Mouse (Mus musculus): ENCODE data around the gene Erg.

The Erg gene

DNA sequence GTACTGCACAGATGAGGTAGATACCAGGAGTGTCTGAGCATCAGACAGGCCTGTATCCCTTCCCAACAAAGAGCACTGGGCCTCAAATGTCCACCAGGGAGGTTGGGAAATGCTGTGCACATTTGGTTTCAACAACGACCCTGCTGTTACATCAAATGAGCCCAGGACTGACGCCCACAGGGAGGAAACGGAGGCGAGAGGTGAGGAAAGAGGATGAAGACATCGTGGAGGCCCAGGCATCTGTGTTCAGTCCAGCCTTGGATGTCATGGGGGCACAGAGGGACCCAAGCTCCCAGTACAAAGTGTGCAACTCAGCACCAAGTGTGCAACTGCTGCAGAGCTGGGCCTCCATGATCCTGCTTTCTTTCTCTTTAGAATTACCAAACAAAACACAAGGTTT is 236.6 kb downstream of the Erg start:
- no peak for DNase-seq (ENCODE audit: low spot score in 2 of 2)

DNA sequence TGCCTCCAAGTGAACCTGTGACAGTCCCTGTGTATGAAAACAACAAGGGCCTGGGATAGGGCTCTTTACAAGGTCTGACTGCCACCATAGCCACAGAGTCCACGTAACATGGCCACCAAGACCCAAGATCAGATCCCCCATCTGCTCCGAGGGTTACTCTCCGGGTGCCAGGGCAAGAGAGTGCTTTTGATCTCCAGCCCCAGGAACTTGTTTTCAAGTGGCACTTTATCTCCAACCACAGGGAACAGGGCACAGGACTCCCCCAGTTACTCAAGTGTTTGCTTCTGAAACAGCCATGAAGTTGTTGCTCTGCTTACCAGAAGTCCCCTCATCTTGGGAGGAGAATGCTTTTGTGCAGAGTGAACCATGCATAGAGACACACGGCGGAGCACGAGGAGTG is 237.0 kb downstream of the Erg start:
- no peak for DNase-seq (ENCODE audit: low spot score in 2 of 2)

DNA sequence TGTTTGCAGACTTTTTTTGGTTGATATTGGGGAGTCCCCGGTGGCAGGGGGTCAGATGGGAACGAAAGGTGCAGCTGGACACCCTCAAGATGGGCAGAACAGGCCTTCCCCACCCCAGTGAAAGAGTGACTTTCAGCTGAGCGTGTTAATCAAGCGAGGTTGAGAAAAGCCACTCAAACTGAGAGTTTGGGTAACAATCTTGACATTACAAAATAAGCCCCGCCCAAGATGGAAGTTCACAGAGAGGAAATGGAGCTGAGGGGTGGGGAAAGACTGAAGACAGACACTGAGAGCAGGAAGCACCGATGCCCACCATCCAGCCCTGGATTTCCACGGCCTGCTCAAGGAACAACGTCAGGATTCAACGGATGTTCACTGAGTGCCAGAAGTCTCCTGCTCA is 237.8 kb downstream of the Erg start:
- DNase-seq (ENCODE audit: low spot score in 2 of 2): no peak

DNA sequence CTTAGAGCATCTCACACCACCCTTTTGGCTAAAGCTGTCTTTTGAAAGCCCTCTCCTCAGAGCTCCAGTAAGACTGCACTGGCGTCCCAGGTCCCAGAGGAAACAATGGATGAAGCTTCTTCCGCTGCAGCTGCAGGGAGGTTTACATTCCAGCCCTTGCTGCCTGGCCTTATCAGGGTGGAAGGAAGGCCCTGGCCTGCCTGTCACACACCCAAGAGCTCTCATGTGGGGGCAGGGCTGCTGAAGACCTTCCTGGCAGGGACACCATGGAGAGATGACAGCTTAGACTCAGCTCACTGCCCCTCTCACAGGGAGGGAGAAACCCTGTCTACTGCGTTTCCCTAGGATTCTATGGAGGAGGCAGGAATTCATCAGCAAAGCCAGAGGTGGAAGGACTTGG is 239.2 kb downstream of the Erg start:
- no peak for DNase-seq (ENCODE audit: low spot score in 2 of 2)

DNA sequence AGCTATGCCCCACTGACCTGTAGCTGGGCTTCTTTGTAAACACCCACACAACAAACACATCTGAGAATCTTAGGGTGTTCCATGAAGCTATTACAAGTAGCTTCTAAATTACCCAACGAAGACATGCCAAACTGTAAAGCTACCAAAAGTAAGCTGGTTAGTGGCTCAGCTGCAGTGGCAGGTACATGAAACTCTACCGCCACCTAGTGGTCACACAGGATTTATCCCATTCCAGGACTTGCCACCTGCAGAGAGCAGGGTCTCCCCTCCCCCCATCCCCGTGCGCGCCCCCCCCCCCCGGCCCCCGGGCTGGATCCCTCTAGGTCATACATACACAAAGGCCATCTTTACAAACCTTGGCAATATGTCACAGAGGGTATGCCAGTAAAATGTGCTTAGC is 240.5 kb downstream of the Erg start:
- peak; percentile 15 to 66 for DNase-seq (ENCODE audit: low spot score in 2 of 2)

DNA sequence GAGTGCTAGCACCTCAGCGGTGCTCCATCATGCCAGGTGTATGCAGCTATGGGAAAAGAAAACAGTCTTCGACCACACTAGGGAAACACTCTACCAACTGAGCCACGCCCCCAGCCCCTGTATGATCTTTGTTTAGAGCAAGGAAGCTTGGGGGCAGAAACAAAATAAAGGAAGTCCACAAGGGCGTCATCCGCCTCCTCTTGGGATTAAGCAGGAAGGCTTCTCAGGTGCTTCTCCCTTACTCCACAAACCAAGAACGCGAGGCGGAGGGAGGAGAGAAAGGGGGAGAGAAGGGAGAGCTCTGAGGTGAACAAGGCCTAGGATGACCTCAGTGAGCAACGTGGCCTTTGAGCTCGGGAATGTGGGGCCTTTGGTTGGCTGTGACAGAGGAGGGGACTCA is 241.4 kb downstream of the Erg start:
- no peak for DNase-seq (ENCODE audit: low spot score in 2 of 2)

DNA sequence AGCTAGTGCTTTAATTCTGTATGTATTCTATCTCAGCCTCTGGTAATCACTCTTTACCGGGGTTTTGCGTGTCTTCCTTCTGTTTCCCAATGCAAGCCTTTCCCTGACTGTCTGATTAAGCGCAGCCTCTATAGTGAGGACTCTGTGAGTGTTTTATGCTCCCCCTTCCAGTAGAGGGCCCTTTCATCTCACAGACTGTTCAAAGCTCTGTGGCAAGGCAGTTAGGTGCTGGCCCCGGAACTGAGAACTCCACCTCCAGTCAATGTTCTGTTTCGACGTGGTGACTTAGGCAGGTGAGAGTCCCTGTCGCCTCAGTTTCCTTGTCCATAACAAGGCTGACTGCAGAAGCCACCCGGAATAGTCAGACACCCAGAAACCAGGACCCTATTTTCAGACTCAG is 244.4 kb downstream of the Erg start:
- no peak for DNase-seq (ENCODE audit: low spot score in 2 of 2)

DNA sequence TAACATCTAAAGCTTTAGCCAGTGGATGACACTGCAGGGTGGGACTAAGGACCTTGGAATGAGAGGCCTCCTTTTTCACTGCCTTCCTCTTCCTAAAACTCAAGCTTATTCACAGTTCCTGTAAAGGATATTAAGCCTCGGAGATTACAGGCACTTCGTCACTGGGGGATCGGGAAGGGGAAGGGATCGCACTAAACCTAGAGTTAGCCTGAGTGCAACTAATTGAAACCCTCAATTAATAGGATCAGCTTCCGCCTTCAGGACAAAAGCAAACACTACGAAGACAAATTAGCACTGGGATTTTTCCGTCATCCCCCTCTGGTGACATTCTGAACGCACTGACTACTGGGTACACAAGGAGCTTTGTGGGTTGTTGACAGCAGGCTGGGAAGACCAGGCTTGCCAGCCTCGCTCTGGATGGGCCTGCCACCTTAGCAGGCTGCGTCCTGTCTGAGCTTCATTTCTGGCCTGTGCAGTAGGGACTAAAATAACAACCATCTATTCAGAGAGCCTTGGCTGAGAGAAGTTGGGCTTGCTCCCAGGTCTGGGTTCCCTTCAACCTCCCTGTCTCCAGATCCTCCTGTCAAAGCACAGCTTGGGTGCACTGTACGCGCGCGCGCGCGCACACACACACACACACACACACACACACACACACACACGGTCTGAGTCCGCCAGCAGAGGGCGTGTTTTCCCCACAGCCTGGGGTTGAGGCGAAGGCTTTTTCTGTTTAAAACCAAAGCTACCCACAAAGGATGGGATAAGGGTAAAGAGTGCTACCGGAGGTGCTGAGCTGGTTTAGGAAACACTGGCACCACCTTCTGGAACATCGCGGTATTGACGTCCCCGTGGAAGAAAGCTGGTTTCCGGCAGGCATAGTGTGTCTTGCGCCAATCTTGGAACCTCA is 245.3 kb downstream of the Erg start:
- DNase-seq (ENCODE audit: low spot score in 2 of 2): peak; percentile 42 to 88

DNA sequence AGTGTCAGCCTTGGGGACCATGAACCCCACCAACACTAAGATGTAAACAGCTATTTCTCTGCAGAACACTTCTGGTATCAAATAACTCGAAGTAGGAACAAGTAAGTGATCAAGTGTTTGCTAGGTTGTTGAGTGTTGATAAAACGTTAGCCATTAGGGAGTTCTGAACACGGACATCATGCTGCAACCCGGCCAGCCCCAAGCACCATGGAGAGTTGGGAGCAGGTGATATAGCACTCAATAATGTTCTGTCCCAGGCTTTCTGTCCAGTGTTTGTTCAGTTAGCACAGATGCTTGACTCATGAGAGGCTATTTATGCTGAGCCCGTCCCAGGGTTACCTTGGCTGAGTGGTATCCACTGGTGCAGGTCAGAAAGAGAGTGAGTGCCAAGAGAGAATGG is 254.2 kb downstream of the Erg start:
- DNase-seq (ENCODE audit: low spot score in 2 of 2): no peak

DNA sequence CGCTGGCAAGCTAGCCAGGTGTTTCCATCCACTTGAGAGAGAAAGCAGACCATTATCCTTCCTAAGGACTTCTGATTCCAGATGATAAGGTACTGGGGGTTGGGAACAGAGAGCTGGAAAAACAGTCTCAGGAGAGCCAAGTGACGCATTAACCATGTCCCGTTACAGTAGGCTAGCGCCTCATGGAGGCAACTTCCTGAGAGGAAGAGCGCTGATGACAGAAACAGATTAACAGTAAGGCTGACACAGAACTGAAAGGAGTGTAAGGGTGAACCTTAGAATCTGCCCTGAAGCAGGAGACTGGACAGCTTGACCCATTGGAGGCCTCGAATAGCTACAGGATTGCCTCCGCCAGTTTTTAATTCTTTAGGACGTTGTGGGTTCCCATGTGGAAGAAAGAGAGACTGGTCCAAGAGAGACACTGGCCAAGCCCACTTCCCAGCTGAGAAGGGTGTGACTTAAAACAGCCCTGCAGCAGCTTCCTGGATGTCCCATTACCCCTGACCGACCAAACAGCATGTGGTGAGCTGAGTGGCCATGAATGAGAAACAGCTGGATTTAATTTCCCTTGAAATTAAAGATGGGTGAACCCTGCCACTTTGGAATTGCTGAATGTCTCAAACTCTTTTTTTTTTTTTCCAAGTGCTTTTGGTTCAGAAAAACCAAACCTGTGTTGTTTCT is 264.3 kb downstream of the Erg start:
- DNase-seq (ENCODE audit: low spot score in 2 of 2): no peak

Data from left cerebral cortex, adult 9 months (tissue).